Mouse (Mus musculus): ENCODE measurements around the gene Ptprm. TPM values are rescaled to one million over a fixed set of nuclear protein-coding genes. Genes with fewer than 3 reads are reported as not detected.

Gene Ptprm
- total and polyA plus RNA-seq, 3 experiments, result not detected

DNA sequence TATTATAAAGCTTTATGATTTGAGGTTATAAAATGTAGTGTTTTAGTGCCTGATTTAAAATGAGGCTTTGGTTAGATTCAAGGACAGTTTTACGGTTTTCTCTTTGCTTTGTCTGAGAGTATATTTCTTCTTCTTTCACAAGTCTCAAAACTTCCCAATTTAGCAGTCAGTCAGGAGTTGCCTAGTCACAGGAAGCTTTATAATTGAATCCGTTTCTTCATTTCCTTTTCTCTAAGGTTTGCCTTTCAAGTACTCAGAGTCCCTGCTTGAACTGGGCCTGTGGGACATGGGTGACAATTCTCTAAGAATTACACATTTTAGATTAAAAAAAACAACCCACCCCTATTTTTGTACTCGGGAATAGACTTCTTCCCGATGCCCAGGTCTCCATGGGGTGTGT, 643.7 kb downstream of the Ptprm start:
- Histone ChIP-seq H3K9me3 (replicated peaks; ENCODE audit: insufficient read depth, low read length) (no peaks in the 10 kb centered on the region), H3K79me2 (ENCODE audit: control insufficient read depth, insufficient read depth, low read length, poor library complexity) (no peaks in the 10 kb centered on the region), H3K9ac (ENCODE audit: control insufficient read depth, low read depth, low read length, poor library complexity, severe bottlenecking) (no peak overlapping the region), H3K36me3 (ENCODE audit: control insufficient read depth in 1 of 2, insufficient read depth in 2 of 2, low read length in 2 of 2) (no peaks in the 10 kb centered on the region), H3K27me3 (ENCODE audit: control insufficient read depth in 1 of 2, insufficient read depth in 2 of 2, low read length in 2 of 2) (no peaks in the 10 kb centered on the region), H3K27ac (ENCODE audit: control insufficient read depth, low read depth, low read length) (no peak overlapping the region), H3K4me3 (ENCODE audit: control insufficient read depth in 1 of 2, insufficient read depth in 1 of 2, low read depth in 2 of 2, low read length in 2 of 2) (no peak overlapping the region), H3K4me1 (ENCODE audit: control insufficient read depth in 1 of 2, insufficient read depth in 2 of 2, low read length in 2 of 2) (no peaks in the 10 kb centered on the region)
- DNase-seq (ENCODE audit: low read depth, low spot score), result no peak
- TF ChIP-seq RAD21 (IDR thresholded peaks at IDR 0.05; ENCODE audit: low read depth, low read length) (no peak), RCOR1 (IDR thresholded peaks at IDR 0.05; ENCODE audit: low read depth, low read length) (no peak), TCF12 (IDR thresholded peaks at IDR 0.05; ENCODE audit: low read depth, low read length) (no peak), ZC3H11A (IDR thresholded peaks at IDR 0.05; ENCODE audit: low read depth, low read length) (no peak), BHLHE40 (IDR thresholded peaks at IDR 0.05; ENCODE audit: borderline replicate concordance, low read depth, low read length) (no peak), MYC (IDR thresholded peaks at IDR 0.05; ENCODE audit: low read depth, low read length) (no peak), GABPA (IDR thresholded peaks at IDR 0.05; ENCODE audit: low read depth, low read length) (no peak), EP300 (IDR thresholded peaks at IDR 0.05; ENCODE audit: low read depth in 1 of 2, low read length in 2 of 2) (no peak), CHD1 (IDR thresholded peaks at IDR 0.05; ENCODE audit: low read depth, low read length) (no peak), MAX (IDR thresholded peaks at IDR 0.05; ENCODE audit: low read length) (no peak), ZKSCAN1 (IDR thresholded peaks at IDR 0.05; ENCODE audit: low read depth, low read length) (no peak), JUND (IDR thresholded peaks at IDR 0.05; ENCODE audit: low read depth, low read length) (no peak), KAT2A (conservative IDR thresholded peaks at IDR 0.05; ENCODE audit: low read depth, low read length) (no peak)

DNA sequence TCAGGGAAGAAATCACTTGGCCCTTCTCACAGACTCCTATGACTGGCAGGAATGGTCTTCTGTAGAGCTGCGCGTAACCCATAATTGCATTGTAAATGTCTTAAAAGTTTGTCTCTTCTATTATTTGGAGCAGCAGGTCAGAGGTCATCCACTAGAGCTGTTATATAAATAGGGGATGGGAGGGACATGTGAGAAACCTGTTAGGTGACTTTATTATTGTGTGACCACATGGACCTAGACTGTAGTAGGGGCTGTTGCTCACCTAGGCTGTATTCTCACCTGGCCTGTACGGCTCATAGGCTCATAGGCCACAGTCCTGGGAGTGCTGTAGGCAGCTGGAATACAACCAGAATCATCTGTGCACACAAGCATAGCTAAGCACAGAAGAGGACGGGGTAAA, 645.5 kb downstream of the Ptprm start:
- DNase-seq (ENCODE audit: low read depth, low spot score), result no peak
- H3K9ac ChIP-seq (ENCODE audit: control insufficient read depth, low read depth, low read length, poor library complexity, severe bottlenecking), result no peak overlapping the region
- H3K27ac ChIP-seq (ENCODE audit: control insufficient read depth, low read depth, low read length), result no peak overlapping the region
- no peaks in the 10 kb centered on the region for H3K36me3 ChIP-seq (ENCODE audit: control insufficient read depth in 1 of 2, insufficient read depth in 2 of 2, low read length in 2 of 2)
- no peaks in the 10 kb centered on the region for H3K4me1 ChIP-seq (ENCODE audit: control insufficient read depth in 1 of 2, insufficient read depth in 2 of 2, low read length in 2 of 2)
- H3K9me3 ChIP-seq (replicated peaks; ENCODE audit: insufficient read depth, low read length), result no peaks in the 10 kb centered on the region
- no peak overlapping the region for H3K4me3 ChIP-seq (ENCODE audit: control insufficient read depth in 1 of 2, insufficient read depth in 1 of 2, low read depth in 2 of 2, low read length in 2 of 2)
- no peaks in the 10 kb centered on the region for H3K27me3 ChIP-seq (ENCODE audit: control insufficient read depth in 1 of 2, insufficient read depth in 2 of 2, low read length in 2 of 2)
- TF ChIP-seq TBP (IDR thresholded peaks at IDR 0.05; ENCODE audit: low read depth, low read length) (no peak), MAZ (IDR thresholded peaks at IDR 0.05; ENCODE audit: low read depth, low read length) (no peak), SMC3 (IDR thresholded peaks at IDR 0.05; ENCODE audit: low read depth, low read length) (no peak), UBTF (IDR thresholded peaks at IDR 0.05; ENCODE audit: borderline replicate concordance, insufficient read depth, low read depth, low read length) (no peak), POLR2AphosphoS5 (IDR thresholded peaks at IDR 0.05; ENCODE audit: borderline replicate concordance, low read depth, low read length) (no peak), TAL1 (IDR thresholded peaks at IDR 0.05; ENCODE audit: low read length) (no peak), ZNF384 (IDR thresholded peaks at IDR 0.05; ENCODE audit: low read depth, low read length) (no peak), ETS1 (IDR thresholded peaks at IDR 0.05; ENCODE audit: low read depth, low read length) (no peak), ZKSCAN1 (IDR thresholded peaks at IDR 0.05; ENCODE audit: low read depth, low read length) (no peak), CHD2 (IDR thresholded peaks at IDR 0.05; ENCODE audit: low read length) (no peak), NELFE (IDR thresholded peaks at IDR 0.05; ENCODE audit: low read depth, low read length) (no peak)
- no peaks in the 10 kb centered on the region for H3K79me2 ChIP-seq (ENCODE audit: control insufficient read depth, insufficient read depth, low read length, poor library complexity)
